Mouse (Mus musculus) stomach, embryonic 14.5 days (tissue): ENCODE results near the gene Myo9b. TPM values are rescaled to one million over a fixed set of nuclear protein-coding genes. Genes with fewer than 3 reads are reported as not detected.

Experiments used
- ATAC-seq: fragments of 200-750 bp; cut with Nextera tagmentation; 2 replicates; pipeline ENCODE4 v1.8.0; 2017; ENCODE audit warnings: low read depth, moderate TSS enrichment; ENCODE audit not compliant: insufficient number of reproducible peaks, insufficient read depth, low FRiP score
- H3K27ac ChIP-seq: fragments of 300-500 bp; sonication (generic); 2 replicates; pipeline ENCODE4 v1.5.1; 2014; ENCODE audit warnings: mild to moderate bottlenecking, low read length, moderate library complexity, mixed read lengths
- H3K27me3 ChIP-seq: fragments of 300-500 bp; sonication (generic); 2 replicates; pipeline ENCODE4 v1.6.1; 2014; ENCODE audit warnings: low read length, control low read depth, mixed read lengths; ENCODE audit not compliant: control insufficient read depth, insufficient read depth
- H3K36me3 ChIP-seq: fragments of 300-500 bp; sonication (generic); 2 replicates; pipeline ENCODE4 v1.6.1; 2014; ENCODE audit warnings: mild to moderate bottlenecking, control low read depth, low read length, moderate library complexity, mixed read lengths; ENCODE audit not compliant: control insufficient read depth, insufficient read depth
- H3K4me1 ChIP-seq: fragments of 300-500 bp; sonication (generic); 2 replicates; pipeline ENCODE4 v1.6.1; 2014; ENCODE audit warnings: low read length, control low read depth, mixed read lengths; ENCODE audit not compliant: control insufficient read depth, insufficient read depth
- H3K4me2 ChIP-seq: fragments of 300-500 bp; sonication (generic); replicated peaks from 2 replicates; pipeline ENCODE4 v1.6.1; 2014; ENCODE audit warnings: low read depth, low read length, control low read depth
- H3K4me3 ChIP-seq: fragments of 300-500 bp; sonication (generic); 2 replicates; pipeline ENCODE4 v1.5.1; 2014; ENCODE audit warnings: low read depth, low read length, control low read depth
- H3K9ac ChIP-seq: fragments of 300-500 bp; sonication (generic); replicated peaks from 2 replicates; pipeline ENCODE4 v1.6.1; 2014; ENCODE audit warnings: low read depth, mild to moderate bottlenecking, control low read depth, low read length, moderate library complexity, mixed read lengths
- H3K9me3 ChIP-seq: fragments of 300-500 bp; sonication (generic); 2 replicates; pipeline ENCODE4 v1.6.1; 2016; ENCODE audit warnings: low read depth, low read length, control low read depth; ENCODE audit not compliant: control insufficient read depth
- WGBS: fragments of 180-500 bp; shearing (Covaris S2); extraction: QIAGEN DNeasy Blood & Tissue Kit; methylation state at CpG from one replicate; pipeline ENCODE4 v1.1.7; 2014; 5-methylcytosine and 5-hydroxymethylcytosine counted together
- polyA plus RNA-seq: library from polyadenylated mRNA; unstranded; fragments of >200 nt; fragmentation: Nextera tagmentation; extraction: Ambion mirVana; gene quantifications from 2 replicates; pipeline ENCODE4 v1.2.1, GENCODE M21; 2014

Gene Myo9b
- polyA plus RNA-seq, 1 experiment from 2014 or later = 22.5 TPM

GRCm38 (mm10) chr8:71372427-71372826 is 99.9 kb downstream of the Myo9b start:
- peaks cover 46% of the 10 kb centered on the region for H3K36me3 ChIP-seq

GRCm38 (mm10) chr8:71373000-71373399 is 100.5 kb downstream of the Myo9b start:
- Histone ChIP-seq H3K4me2 (no peak overlapping the region), H3K4me1 (peaks cover 23% of the 10 kb centered on the region), H3K9ac (no peak overlapping the region), H3K27ac (no peak overlapping the region), H3K4me3 (no peak overlapping the region), H3K9me3 (no peaks in the 10 kb centered on the region), H3K36me3 (peaks cover 50% of the 10 kb centered on the region), H3K27me3 (no peaks in the 10 kb centered on the region)
- ATAC-seq = no peak
- WGBS = 95% methylated on average over 3 of the region's 3 CpGs

More at GRCm38 (mm10) chr8:71372427-71372826, 99.9 kb downstream of the Myo9b start:
- no peak overlapping the region for H3K4me3 ChIP-seq
- H3K27ac ChIP-seq = no peak overlapping the region
- 90% methylated on average over 12 of the region's 12 CpGs for WGBS
- no peaks in the 10 kb centered on the region for H3K27me3 ChIP-seq
- ATAC-seq = no peak
- no peaks in the 10 kb centered on the region for H3K9me3 ChIP-seq
- H3K4me2 ChIP-seq = no peak overlapping the region
- peaks cover 27% of the 10 kb centered on the region for H3K4me1 ChIP-seq
- H3K9ac ChIP-seq = no peak overlapping the region

- no peak for ATAC-seq
- Histone ChIP-seq H3K27me3 (no peaks in the 10 kb centered on the region), H3K27ac (no peak overlapping the region), H3K36me3 (peaks cover 42% of the 10 kb centered on the region), H3K4me1 (peaks cover 29% of the 10 kb centered on the region), H3K9me3 (no peaks in the 10 kb centered on the region), H3K9ac (no peak overlapping the region), H3K4me3 (no peak overlapping the region), H3K4me2 (no peak overlapping the region)
- 79% methylated on average over 17 of the region's 17 CpGs for WGBS
Observed at GRCm38 (mm10) chr8:71374616-71375206, 102.2 kb downstream of the Myo9b start.

- H3K27me3 ChIP-seq = no peaks in the 10 kb centered on the region
- H3K4me2 ChIP-seq = peak overlapping the region; percentile 37
- no peak overlapping the region for H3K9ac ChIP-seq
- 10% methylated on average over 72 of the region's 74 CpGs for WGBS
- peaks cover 41% of the 10 kb centered on the region for H3K36me3 ChIP-seq
- no peaks in the 10 kb centered on the region for H3K9me3 ChIP-seq
- peak; percentile 37 for ATAC-seq
- peak overlapping the region; percentile 33; the same call in 1 of the 2 replicates for H3K27ac ChIP-seq
- peak overlapping the region; percentile 6; the same call in 1 of the 2 replicates for H3K4me3 ChIP-seq
- peaks cover 32% of the 10 kb centered on the region for H3K4me1 ChIP-seq
Observed at GRCm38 (mm10) chr8:71375581-71376422, 103.3 kb downstream of the Myo9b start.

- WGBS = 57% methylated on average over 8 of the region's 8 CpGs
- Histone ChIP-seq H3K9ac (no peak overlapping the region), H3K4me2 (peak overlapping the region; percentile 37), H3K36me3 (peaks cover 41% of the 10 kb centered on the region), H3K27ac (no peak overlapping the region; the same call in 1 of the 2 replicates), H3K4me3 (0 out of 2 replicates have a peak overlapping the region, but pooled peaks have one; percentile 6), H3K4me1 (peaks cover 31% of the 10 kb centered on the region), H3K9me3 (no peaks in the 10 kb centered on the region), H3K27me3 (no peaks in the 10 kb centered on the region)
- ATAC-seq = no peak
Observed at GRCm38 (mm10) chr8:71376423-71377030, 104.0 kb downstream of the Myo9b start.

GRCm38 (mm10) chr8:71379008-71379407 is 106.5 kb downstream of the Myo9b start:
- Histone ChIP-seq H3K4me1 (peaks cover 46% of the 10 kb centered on the region), H3K4me3 (no peak overlapping the region), H3K36me3 (peaks cover 27% of the 10 kb centered on the region), H3K27me3 (no peaks in the 10 kb centered on the region), H3K27ac (no peak overlapping the region), H3K9me3 (no peaks in the 10 kb centered on the region), H3K4me2 (peak overlapping the region; percentile 89), H3K9ac (0 out of 2 replicates have a peak overlapping the region, but pooled peaks have one; percentile 88)
- ATAC-seq = no peak
- 73% methylated on average over 4 of the region's 4 CpGs for WGBS

GRCm38 (mm10) chr8:71379512-71380075 is 107.1 kb downstream of the Myo9b start:
- H3K9me3 ChIP-seq = no peaks in the 10 kb centered on the region
- H3K27me3 ChIP-seq = no peaks in the 10 kb centered on the region
- H3K27ac ChIP-seq = no peak overlapping the region
- H3K36me3 ChIP-seq = peaks cover 21% of the 10 kb centered on the region
- H3K9ac ChIP-seq = peak overlapping the region; percentile 88
- peak overlapping the region; percentile 89 for H3K4me2 ChIP-seq
- no peak for ATAC-seq
- 38% methylated on average over 3 of the region's 3 CpGs for WGBS
- peaks cover 46% of the 10 kb centered on the region for H3K4me1 ChIP-seq
- peak overlapping the region; percentile 96 for H3K4me3 ChIP-seq
